Mouse (Mus musculus): Measurements from ENCODE around the gene Dnah12. TPM values are rescaled to one million over a fixed set of nuclear protein-coding genes. Genes with fewer than 3 reads are reported as not detected.

Dnah12 gene
- polyA plus RNA-seq, 1 experiment from 2014 or later = 0.01 TPM

DNA sequence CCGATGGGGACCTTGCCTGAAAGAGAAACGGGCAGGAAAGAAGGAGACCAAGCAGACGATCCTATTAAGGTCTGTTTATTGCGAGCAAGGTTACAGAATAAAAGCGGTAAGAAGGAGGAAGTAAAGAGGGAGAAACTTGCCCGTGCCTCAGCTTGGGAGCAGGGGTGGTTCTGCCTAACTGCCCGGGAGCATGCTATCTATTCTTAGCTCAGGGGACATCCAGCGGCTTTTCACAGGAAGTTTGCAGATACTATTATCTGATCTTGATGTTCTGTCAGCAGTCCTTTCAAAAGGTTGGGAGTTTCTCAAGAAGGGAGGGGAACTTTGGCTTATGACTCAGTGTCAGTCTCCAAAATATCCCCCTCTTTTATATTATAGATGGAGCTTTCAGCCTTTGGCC lies 65.5 kb downstream of the Dnah12 start:
- Histone ChIP-seq H3K9me3 (peaks cover 6% of the 10 kb centered on the region), H3K36me3 (no peaks in the 10 kb centered on the region), H3K4me3 (no peak overlapping the region), H3K9ac (no peak overlapping the region), H3K4me2 (no peak overlapping the region), H3K4me1 (replicated peaks) (no peaks in the 10 kb centered on the region), H3K27ac (replicated peaks) (no peak overlapping the region), H3K27me3 (no peaks in the 10 kb centered on the region)
- ATAC-seq (ENCODE audit: low read depth) = no peak
- WGBS = 82% methylated on average over 8 of the region's 8 CpGs

DNA sequence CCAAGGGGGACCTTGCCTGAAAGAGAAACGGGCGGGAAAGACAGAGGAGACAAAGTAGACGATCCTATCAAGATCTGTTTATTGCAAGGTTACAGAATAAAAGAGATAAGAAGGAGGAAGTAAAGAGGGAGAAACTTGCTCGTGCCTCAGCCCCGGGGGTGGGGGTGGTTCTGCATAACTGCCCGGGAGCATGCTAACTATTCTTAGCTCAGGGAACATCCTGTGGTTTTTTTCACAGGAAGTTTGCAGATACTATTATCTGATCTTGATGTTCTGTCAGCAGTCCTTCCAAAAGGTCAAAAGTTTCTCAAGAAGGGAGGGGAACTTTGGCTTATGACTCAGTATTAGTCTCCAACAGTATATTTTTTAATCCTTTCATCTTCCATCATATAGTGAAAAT lies 71.8 kb downstream of the Dnah12 start:
- WGBS = 87% methylated on average over 6 of the region's 6 CpGs
- H3K4me2 ChIP-seq = no peak overlapping the region
- no peak overlapping the region for H3K27ac ChIP-seq (replicated peaks)
- no peak overlapping the region for H3K9ac ChIP-seq
- H3K4me3 ChIP-seq = no peak overlapping the region
- ATAC-seq (ENCODE audit: low read depth) = no peak
- no peaks in the 10 kb centered on the region for H3K36me3 ChIP-seq
- H3K4me1 ChIP-seq (replicated peaks) = no peaks in the 10 kb centered on the region
- peaks cover 15% of the 10 kb centered on the region for H3K9me3 ChIP-seq
- no peaks in the 10 kb centered on the region for H3K27me3 ChIP-seq

DNA sequence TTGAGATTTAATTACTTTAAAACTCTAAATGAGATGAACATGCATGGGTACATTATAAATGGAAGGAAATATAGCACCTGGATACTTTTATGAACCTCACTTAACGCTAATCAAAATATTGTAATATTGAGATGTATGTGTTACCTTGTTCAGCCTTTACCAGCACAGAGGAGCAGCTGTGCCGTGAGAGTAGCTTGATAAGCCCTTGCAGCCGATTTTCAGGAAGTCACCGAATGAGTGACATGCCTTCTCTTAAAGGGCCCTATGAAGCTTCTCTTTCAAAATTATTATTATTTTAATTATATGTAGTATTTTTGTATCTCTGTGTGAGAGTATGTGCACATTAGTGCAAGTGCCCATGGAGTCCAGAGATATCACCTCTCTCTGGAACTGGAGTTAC lies 75.1 kb downstream of the Dnah12 start:
- H3K27ac ChIP-seq (replicated peaks) = no peak overlapping the region
- no peak for ATAC-seq (ENCODE audit: low read depth)
- 80% methylated on average over 4 of the region's 4 CpGs for WGBS

DNA sequence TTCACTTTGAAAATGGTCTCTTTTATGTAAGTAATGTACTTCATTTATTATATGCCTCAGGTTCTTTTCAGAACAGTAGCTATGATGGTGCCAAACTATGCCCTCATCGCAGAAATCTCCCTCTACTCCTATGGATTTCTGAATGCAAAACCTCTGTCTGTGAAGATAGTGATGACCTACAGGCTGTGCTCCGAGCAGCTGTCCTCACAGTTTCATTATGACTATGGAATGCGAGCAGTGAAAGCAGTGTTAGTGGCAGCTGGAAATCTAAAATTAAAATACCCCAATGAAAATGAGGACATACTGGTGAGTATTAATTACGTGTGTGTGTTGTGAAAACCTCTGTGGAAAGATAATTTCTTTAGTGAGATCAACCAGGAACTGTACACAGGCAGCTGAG lies 80.5 kb downstream of the Dnah12 start:
- Histone ChIP-seq H3K27ac (replicated peaks) (no peak overlapping the region), H3K4me3 (no peak overlapping the region), H3K9me3 (no peaks in the 10 kb centered on the region), H3K4me1 (replicated peaks) (no peaks in the 10 kb centered on the region), H3K4me2 (no peak overlapping the region), H3K36me3 (no peaks in the 10 kb centered on the region), H3K27me3 (no peaks in the 10 kb centered on the region), H3K9ac (no peak overlapping the region)
- no peak for ATAC-seq (ENCODE audit: low read depth)
- 76% methylated on average over 4 of the region's 4 CpGs for WGBS

More for the DNA sequence above, 75.1 kb downstream of the Dnah12 start:
- Histone ChIP-seq H3K4me2 (no peak overlapping the region), H3K36me3 (no peaks in the 10 kb centered on the region), H3K4me1 (replicated peaks) (no peaks in the 10 kb centered on the region), H3K4me3 (no peak overlapping the region), H3K27me3 (no peaks in the 10 kb centered on the region), H3K9me3 (peaks cover 10% of the 10 kb centered on the region), H3K9ac (no peak overlapping the region)

DNA sequence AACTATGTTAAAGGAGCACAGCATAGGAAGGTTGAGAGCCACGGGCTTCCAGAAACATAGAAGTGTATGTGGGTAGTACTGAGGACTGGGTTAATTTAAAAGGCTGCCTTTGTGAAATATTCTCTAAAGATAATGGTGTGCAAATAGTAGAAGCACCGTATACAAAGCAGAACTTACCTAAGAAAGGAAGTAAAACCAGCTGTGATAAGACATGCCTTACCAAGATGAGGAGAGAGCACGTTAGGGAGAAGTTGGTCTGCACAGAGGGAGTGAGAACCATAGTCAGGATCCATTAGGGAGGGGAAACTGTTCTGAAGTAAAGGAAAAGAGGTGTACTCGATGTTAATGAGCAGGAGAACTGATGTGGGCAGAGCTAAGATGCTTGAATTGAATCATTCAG lies 90.7 kb downstream of the Dnah12 start:
- H3K9me3 ChIP-seq = no peaks in the 10 kb centered on the region
- H3K27me3 ChIP-seq = no peaks in the 10 kb centered on the region
- no peaks in the 10 kb centered on the region for H3K4me1 ChIP-seq (replicated peaks)
- no peaks in the 10 kb centered on the region for H3K36me3 ChIP-seq
- no peak overlapping the region for H3K4me3 ChIP-seq
- no peak overlapping the region for H3K27ac ChIP-seq (replicated peaks)
- no peak overlapping the region for H3K4me2 ChIP-seq
- ATAC-seq (ENCODE audit: low read depth) = no peak
- WGBS = 81% methylated on average over 4 of the region's 4 CpGs
- H3K9ac ChIP-seq = no peak overlapping the region

DNA sequence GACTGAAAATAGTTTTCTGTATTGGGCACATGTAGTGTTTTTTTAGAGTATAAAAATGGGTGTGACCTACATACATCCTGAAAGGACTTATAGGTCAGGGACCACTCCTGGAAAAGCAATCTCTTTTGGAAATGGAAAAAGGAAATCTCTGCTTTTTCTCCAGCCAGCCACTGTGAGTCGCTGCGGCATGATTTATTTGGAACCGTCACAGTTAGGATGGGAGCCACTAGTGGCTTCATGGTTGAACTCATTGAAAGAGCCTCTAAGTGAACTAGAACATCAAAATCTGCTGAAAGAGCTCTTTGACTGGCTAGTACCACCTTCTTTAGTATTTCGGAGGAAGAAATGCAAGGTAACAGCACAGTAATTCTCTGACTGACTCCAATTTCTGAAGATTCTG lies 92.6 kb downstream of the Dnah12 start:
- H3K4me1 ChIP-seq (replicated peaks) = no peaks in the 10 kb centered on the region
- H3K36me3 ChIP-seq = no peaks in the 10 kb centered on the region
- no peak overlapping the region for H3K4me3 ChIP-seq
- no peak overlapping the region for H3K9ac ChIP-seq
- no peak overlapping the region for H3K27ac ChIP-seq (replicated peaks)
- H3K4me2 ChIP-seq = no peak overlapping the region
- 43% methylated on average over 4 of the region's 4 CpGs for WGBS
- ATAC-seq (ENCODE audit: low read depth) = no peak
- no peaks in the 10 kb centered on the region for H3K27me3 ChIP-seq
- H3K9me3 ChIP-seq = no peaks in the 10 kb centered on the region

DNA sequence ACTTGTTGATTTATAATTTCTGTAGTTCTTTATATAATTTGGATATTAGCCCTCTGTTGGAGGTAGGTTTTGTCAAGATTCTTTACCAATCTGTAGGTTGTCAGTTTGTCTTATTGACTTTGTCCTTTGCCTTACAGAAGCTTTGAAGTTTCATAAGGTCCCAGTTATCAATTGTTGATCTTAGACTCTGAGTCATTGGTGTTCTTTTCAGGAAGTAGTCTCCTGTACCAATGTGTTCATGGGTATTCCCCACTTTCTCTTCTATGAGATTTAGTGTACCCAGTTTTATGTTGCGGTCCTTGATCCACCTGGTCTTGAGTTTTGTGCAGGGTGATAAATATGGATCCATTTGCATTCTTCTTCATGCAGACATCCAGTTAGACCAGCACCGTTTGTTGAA lies 101.4 kb downstream of the Dnah12 start:
- ATAC-seq (ENCODE audit: low read depth) = no peak
- Histone ChIP-seq H3K4me3 (no peak overlapping the region), H3K27ac (replicated peaks) (no peak overlapping the region), H3K4me2 (no peak overlapping the region), H3K27me3 (no peaks in the 10 kb centered on the region), H3K36me3 (no peaks in the 10 kb centered on the region), H3K4me1 (replicated peaks) (no peaks in the 10 kb centered on the region), H3K9me3 (no peaks in the 10 kb centered on the region), H3K9ac (no peak overlapping the region)
- 91% methylated on average over 2 of the region's 2 CpGs for WGBS

DNA sequence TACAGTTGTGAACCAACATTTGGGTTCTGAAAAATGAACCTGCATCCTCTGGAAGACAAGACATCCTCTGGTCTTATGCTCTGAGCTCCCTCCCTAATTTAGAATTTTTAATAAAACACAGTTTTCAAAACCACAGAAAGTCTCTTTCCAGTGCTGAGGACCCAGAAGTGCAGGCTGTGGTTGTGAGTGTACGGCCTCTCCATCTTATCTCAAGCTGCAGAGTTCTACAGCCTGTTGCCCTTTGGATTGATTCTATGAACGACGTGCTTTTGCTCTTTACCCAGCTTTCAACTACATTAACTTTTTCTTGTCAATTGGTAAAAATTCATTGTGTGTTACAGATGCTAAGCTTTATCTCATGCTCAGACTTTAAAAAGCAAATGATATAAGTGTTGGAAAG lies 105.3 kb downstream of the Dnah12 start:
- Histone ChIP-seq H3K4me2 (no peak overlapping the region), H3K36me3 (no peaks in the 10 kb centered on the region), H3K27me3 (no peaks in the 10 kb centered on the region), H3K9me3 (no peaks in the 10 kb centered on the region), H3K4me3 (no peak overlapping the region), H3K9ac (no peak overlapping the region), H3K4me1 (replicated peaks) (no peaks in the 10 kb centered on the region), H3K27ac (replicated peaks) (no peak overlapping the region)
- WGBS = 91% methylated on average over 3 of the region's 3 CpGs
- ATAC-seq (ENCODE audit: low read depth) = no peak

DNA sequence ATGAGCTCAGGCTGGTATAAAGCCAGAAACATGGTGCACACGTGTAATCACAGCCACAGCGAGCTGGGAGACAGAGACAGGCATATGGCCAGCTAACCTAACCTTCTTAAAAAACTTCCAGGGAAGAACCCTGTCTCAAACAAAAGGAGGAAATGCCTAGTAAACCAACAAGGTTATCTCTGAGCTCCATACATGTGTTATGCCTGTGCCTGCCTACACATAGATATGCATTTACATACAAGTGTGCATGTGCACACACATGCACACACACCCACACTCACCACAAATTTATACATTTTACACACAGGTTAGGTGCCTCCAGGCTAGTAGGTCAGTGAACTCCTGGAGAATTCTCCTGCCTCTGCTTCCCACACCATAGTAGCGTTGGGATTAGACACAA lies 106.2 kb downstream of the Dnah12 start:
- H3K9me3 ChIP-seq = no peaks in the 10 kb centered on the region
- WGBS = 75% methylated on average over 3 of the region's 3 CpGs
- no peak overlapping the region for H3K4me2 ChIP-seq
- H3K27ac ChIP-seq (replicated peaks) = no peak overlapping the region
- H3K4me1 ChIP-seq (replicated peaks) = no peaks in the 10 kb centered on the region
- H3K4me3 ChIP-seq = no peak overlapping the region
- ATAC-seq (ENCODE audit: low read depth) = no peak
- no peaks in the 10 kb centered on the region for H3K36me3 ChIP-seq
- no peak overlapping the region for H3K9ac ChIP-seq
- H3K27me3 ChIP-seq = no peaks in the 10 kb centered on the region

DNA sequence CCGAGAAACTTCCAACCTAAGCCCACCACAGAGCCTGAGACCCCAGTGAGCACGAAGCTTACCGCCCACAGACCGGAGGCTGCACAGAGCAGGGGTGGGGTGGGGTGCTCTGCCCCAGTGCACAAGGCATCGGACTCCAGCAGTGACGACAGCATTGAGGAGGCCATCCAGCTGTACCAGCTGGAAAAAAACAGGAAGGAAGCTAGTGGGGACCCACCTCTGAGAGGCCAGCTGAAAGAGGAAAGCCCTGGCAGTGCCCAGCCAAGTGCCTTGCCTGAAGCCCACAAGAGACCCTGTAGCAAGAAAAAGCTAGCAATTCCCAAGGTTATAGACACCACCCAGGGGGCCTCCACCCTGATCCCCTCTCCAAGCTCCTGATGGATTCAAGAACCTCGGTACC lies 112.4 kb downstream of the Dnah12 start:
- Histone ChIP-seq H3K9ac (no peak overlapping the region), H3K27me3 (no peaks in the 10 kb centered on the region), H3K36me3 (no peaks in the 10 kb centered on the region), H3K4me3 (no peak overlapping the region), H3K27ac (replicated peaks) (no peak overlapping the region), H3K9me3 (no peaks in the 10 kb centered on the region), H3K4me2 (no peak overlapping the region), H3K4me1 (replicated peaks) (no peaks in the 10 kb centered on the region)
- ATAC-seq (ENCODE audit: low read depth) = no peak
- WGBS = 83% methylated on average over 7 of the region's 7 CpGs

DNA sequence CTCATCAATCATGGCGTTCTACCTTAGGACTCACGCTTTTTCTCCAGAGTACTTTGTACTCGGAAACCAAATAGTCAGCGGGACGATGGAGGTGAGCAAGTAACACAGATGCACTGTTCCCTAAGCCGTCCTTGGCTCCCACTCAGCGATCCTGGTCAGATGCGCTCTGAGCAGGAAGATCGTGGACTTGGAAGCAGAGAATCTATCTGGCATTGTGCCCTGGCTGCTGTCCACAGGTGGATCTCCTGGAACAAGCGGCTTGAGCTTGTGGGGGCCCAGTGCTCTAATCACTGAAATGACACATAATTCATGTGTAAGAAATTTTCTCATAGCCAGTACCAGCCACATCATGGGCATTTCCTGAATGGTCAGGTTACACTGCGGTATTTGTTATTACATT lies 119.7 kb downstream of the Dnah12 start:
- Histone ChIP-seq H3K9ac (no peak overlapping the region), H3K36me3 (no peaks in the 10 kb centered on the region), H3K9me3 (no peaks in the 10 kb centered on the region), H3K4me3 (no peak overlapping the region), H3K4me2 (no peak overlapping the region), H3K27ac (replicated peaks) (no peak overlapping the region), H3K4me1 (replicated peaks) (no peaks in the 10 kb centered on the region), H3K27me3 (no peaks in the 10 kb centered on the region)
- no peak for ATAC-seq (ENCODE audit: low read depth)
- 89% methylated on average over 11 of the region's 11 CpGs for WGBS

DNA sequence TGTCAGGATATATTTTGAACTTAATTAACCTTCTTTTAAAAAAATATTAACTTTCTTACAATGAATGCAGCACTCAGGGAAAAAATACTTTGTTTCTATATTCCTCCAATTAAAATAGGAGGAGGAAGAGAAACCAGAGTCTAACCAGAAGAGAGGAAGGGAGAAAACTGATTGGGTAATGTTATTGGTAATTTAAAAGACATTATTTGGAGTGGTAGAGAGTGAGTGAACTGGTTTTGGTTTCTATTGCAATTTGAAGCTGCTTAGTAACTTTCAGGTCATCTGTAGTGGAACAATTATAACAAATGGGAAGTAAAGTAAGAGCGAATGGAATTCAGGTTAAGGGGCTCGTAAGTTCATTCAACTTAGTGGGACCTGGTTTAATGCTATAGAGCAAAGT lies 120.8 kb downstream of the Dnah12 start:
- H3K4me1 ChIP-seq (replicated peaks) = no peaks in the 10 kb centered on the region
- no peaks in the 10 kb centered on the region for H3K27me3 ChIP-seq
- ATAC-seq (ENCODE audit: low read depth) = no peak
- H3K36me3 ChIP-seq = no peaks in the 10 kb centered on the region
- H3K27ac ChIP-seq (replicated peaks) = no peak overlapping the region
- H3K4me3 ChIP-seq = no peak overlapping the region
- no peak overlapping the region for H3K9ac ChIP-seq
- WGBS = 94% methylated on average over 2 of the region's 2 CpGs
- no peak overlapping the region for H3K4me2 ChIP-seq
- H3K9me3 ChIP-seq = no peaks in the 10 kb centered on the region

DNA sequence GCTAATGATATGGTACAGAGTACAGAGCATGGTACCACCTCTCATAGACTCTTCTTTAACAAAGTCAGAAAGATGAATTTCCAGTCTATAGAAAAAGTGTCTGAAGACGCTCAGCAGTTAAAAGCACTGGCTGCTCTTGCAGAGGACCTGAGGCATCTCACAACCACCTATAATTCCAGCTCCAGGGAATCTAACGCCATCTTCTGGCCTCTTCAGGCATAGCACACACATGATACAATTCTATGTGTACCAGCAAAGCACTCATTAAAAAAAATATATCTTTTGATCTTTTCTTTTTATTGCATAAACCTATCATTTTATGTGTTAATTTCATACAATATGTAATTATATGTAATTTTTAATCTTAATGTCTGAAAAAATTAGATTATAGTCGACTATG lies 121.8 kb downstream of the Dnah12 start:
- no peak overlapping the region for H3K9ac ChIP-seq
- H3K9me3 ChIP-seq = no peaks in the 10 kb centered on the region
- no peak overlapping the region for H3K4me2 ChIP-seq
- no peaks in the 10 kb centered on the region for H3K27me3 ChIP-seq
- ATAC-seq (ENCODE audit: low read depth) = no peak
- no peaks in the 10 kb centered on the region for H3K4me1 ChIP-seq (replicated peaks)
- H3K27ac ChIP-seq (replicated peaks) = no peak overlapping the region
- H3K4me3 ChIP-seq = no peak overlapping the region
- no peaks in the 10 kb centered on the region for H3K36me3 ChIP-seq
- 48% methylated on average over 3 of the region's 3 CpGs for WGBS

DNA sequence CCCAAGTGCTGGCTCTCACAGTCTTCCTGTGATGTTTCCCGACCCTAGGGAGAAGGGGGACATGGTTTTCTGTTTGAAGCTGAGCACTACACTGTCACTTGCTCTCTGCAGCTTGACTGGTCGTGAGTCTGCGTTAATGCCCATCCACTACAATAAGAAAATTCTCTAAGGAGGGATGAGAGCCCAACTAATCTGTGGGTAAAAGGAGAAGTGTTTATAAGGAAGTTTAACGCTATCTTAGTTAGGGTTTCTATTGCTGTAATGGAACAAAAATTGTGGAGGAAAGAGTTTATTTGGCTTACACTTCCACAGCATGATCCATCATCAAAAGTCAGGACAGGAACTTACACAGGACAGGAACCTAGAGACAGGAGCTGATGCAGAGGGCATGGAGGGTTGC lies 123.7 kb downstream of the Dnah12 start:
- WGBS = 77% methylated on average over 4 of the region's 4 CpGs
- Histone ChIP-seq H3K4me3 (no peak overlapping the region), H3K27ac (replicated peaks) (no peak overlapping the region)

More for the DNA sequence above, 123.7 kb downstream of the Dnah12 start:
- no peaks in the 10 kb centered on the region for H3K4me1 ChIP-seq (replicated peaks)
- no peaks in the 10 kb centered on the region for H3K27me3 ChIP-seq
- no peak overlapping the region for H3K9ac ChIP-seq
- H3K4me2 ChIP-seq = no peak overlapping the region
- no peaks in the 10 kb centered on the region for H3K36me3 ChIP-seq
- ATAC-seq (ENCODE audit: low read depth) = no peak
- H3K9me3 ChIP-seq = no peaks in the 10 kb centered on the region
